Mouse (Mus musculus) limb, embryonic 14.5 days (tissue): ENCODE results near the gene Spp1. TPM values are rescaled to one million over a fixed set of nuclear protein-coding genes. Genes with fewer than 3 reads are reported as not detected.

Experiments used
- ATAC-seq: fragments of 200-750 bp; cut with Nextera tagmentation; 2 replicates; pipeline ENCODE4 v1.8.0; 2017; ENCODE audit warnings: low read depth, moderate number of reproducible peaks, moderate TSS enrichment; ENCODE audit not compliant: low FRiP score
- DNase-seq: peaks from one replicate; pipeline ENCODE4 v3.0.0-alpha.2; 2015; ENCODE audit warnings: low spot score
- H3K27ac ChIP-seq: fragments of 300-500 bp; sonication (generic); replicated peaks from 2 replicates; pipeline ENCODE4 v1.5.1; 2014; ENCODE audit warnings: low read depth, mild to moderate bottlenecking, low read length, moderate library complexity, mixed read lengths
- H3K27me3 ChIP-seq: fragments of 300-500 bp; sonication (generic); 2 replicates; pipeline ENCODE4 v1.6.1; 2014; ENCODE audit warnings: low read length, mixed read lengths; ENCODE audit not compliant: control insufficient read depth, insufficient read depth
- H3K36me3 ChIP-seq: fragments of 300-500 bp; sonication (generic); 2 replicates; pipeline ENCODE4 v1.6.1; 2014; ENCODE audit warnings: mild to moderate bottlenecking, low read length, moderate library complexity, mixed read lengths; ENCODE audit not compliant: control insufficient read depth, insufficient read depth
- H3K4me1 ChIP-seq: fragments of 300-500 bp; sonication (generic); 2 replicates; pipeline ENCODE4 v1.6.1; 2014; ENCODE audit warnings: antibody characterized with exemption, low read length, mixed read lengths; ENCODE audit not compliant: control insufficient read depth, insufficient read depth
- H3K4me2 ChIP-seq: fragments of 300-500 bp; sonication (generic); replicated peaks from 2 replicates; pipeline ENCODE4 v1.6.1; 2014; ENCODE audit warnings: low read depth, mild to moderate bottlenecking, low read length, moderate library complexity; ENCODE audit not compliant: severe bottlenecking
- H3K4me3 ChIP-seq: fragments of 300-500 bp; sonication (generic); replicated peaks from 2 replicates; pipeline ENCODE4 v1.5.1; 2014; ENCODE audit warnings: low read length
- H3K9ac ChIP-seq: fragments of 300-500 bp; sonication (generic); 2 replicates; pipeline ENCODE4 v1.6.1; 2014; ENCODE audit warnings: mild to moderate bottlenecking, low read depth, low read length, moderate library complexity; ENCODE audit not compliant: severe bottlenecking
- H3K9me3 ChIP-seq: fragments of 300-500 bp; sonication (generic); 2 replicates; pipeline ENCODE4 v1.6.1; 2016; ENCODE audit warnings: low read length; ENCODE audit not compliant: control insufficient read depth
- POLR2A ChIP-seq: fragments of 200-500 bp; IDR thresholded peaks from 2 replicates; pipeline ENCODE4 v1.8.0; 2012; ENCODE audit warnings: inconsistent platforms, mild to moderate bottlenecking, moderate library complexity, borderline replicate concordance; ENCODE audit not compliant: insufficient read depth, insufficient read length; ENCODE audit errors: extremely low read depth
- WGBS: fragments of 180-500 bp; shearing (Covaris S2); extraction: QIAGEN DNeasy Blood & Tissue Kit; methylation state at CpG from one replicate; pipeline ENCODE4 v1.1.7; 2014; 5-methylcytosine and 5-hydroxymethylcytosine counted together
- polyA plus RNA-seq, 2 experiments: library from polyadenylated mRNA; depleted of rRNA in 1 of 2; stranded (reverse) in 1 of 2; unstranded in 1 of 2; fragments of >200 nt; fragmentation: Nextera tagmentation in 1 of 2; extraction: Ambion mirVana in 1 of 2; gene quantifications; 2 replicates each; pipeline versions ENCODE4 v1.2.1 to v1.2.3; 2012 to 2014

Spp1 gene
- polyA plus RNA-seq (2012; rRNA removed): 78.3 and 102 TPM in 2 replicates
- 132 and 195 TPM in 2 replicates for polyA plus RNA-seq (2014; fragmentation: Nextera tagmentation; extraction: Ambion mirVana)

- Histone ChIP-seq H3K4me2 (no peak within 1 kb of the TSS), H3K9ac (no peak within 1 kb of the TSS), H3K27ac (no peak within 1 kb of the TSS), H3K4me1 (no peaks in the 10 kb centered on the region), H3K4me3 (no peak within 1 kb of the TSS), H3K27me3 (no peaks in the 10 kb centered on the region), H3K36me3 (no peaks in the 10 kb centered on the region), H3K9me3 (no peaks in the 10 kb centered on the region)
- no peak for ATAC-seq
- DNase-seq: no peak
- WGBS: 60% methylated on average over 7 of the region's 7 CpGs
- no peak for TF ChIP-seq POLR2A
These were observed at the start of gene Spp1 for GRCm38 (mm10) chr5:104434835-104435301. TSS of gene Spp1 (plus strand) at chr5:104435118.

GRCm38 (mm10) chr5:104385521-104385920 is 49.4 kb upstream of the Spp1 start:
- TF ChIP-seq POLR2A: no peak

GRCm38 (mm10) chr5:104386908-104387307 is 48.0 kb upstream of the Spp1 start:
- Histone ChIP-seq H3K9me3 (no peaks in the 10 kb centered on the region), H3K4me1 (no peaks in the 10 kb centered on the region), H3K27ac (no peak overlapping the region), H3K4me3 (no peak overlapping the region), H3K9ac (no peak overlapping the region), H3K27me3 (no peaks in the 10 kb centered on the region), H3K4me2 (no peak overlapping the region), H3K36me3 (no peaks in the 10 kb centered on the region)
- 69% methylated on average over 5 of the region's 5 CpGs for WGBS
- TF ChIP-seq POLR2A: no peak
- ATAC-seq (no peak), DNase-seq (no peak)

More at GRCm38 (mm10) chr5:104385521-104385920, 49.4 kb upstream of the Spp1 start:
- WGBS: 90% methylated on average over 16 of the region's 16 CpGs
- Histone ChIP-seq H3K4me3 (no peak overlapping the region), H3K27me3 (no peaks in the 10 kb centered on the region), H3K36me3 (no peaks in the 10 kb centered on the region), H3K4me1 (no peaks in the 10 kb centered on the region), H3K9ac (no peak overlapping the region), H3K9me3 (no peaks in the 10 kb centered on the region), H3K4me2 (no peak overlapping the region), H3K27ac (no peak overlapping the region)
- ATAC-seq (no peak), DNase-seq (no peak)

GRCm38 (mm10) chr5:104390962-104391361 is 44.0 kb upstream of the Spp1 start:
- H3K27me3 ChIP-seq: no peaks in the 10 kb centered on the region
- TF ChIP-seq POLR2A: no peak
- DNase-seq (no peak), ATAC-seq (no peak)
- no peaks in the 10 kb centered on the region for H3K36me3 ChIP-seq
- no peak overlapping the region for H3K4me3 ChIP-seq
- 82% methylated on average over 2 of the region's 2 CpGs for WGBS
- H3K4me2 ChIP-seq: no peak overlapping the region
- H3K27ac ChIP-seq: no peak overlapping the region
- H3K4me1 ChIP-seq: no peaks in the 10 kb centered on the region
- no peak overlapping the region for H3K9ac ChIP-seq
- no peaks in the 10 kb centered on the region for H3K9me3 ChIP-seq

GRCm38 (mm10) chr5:104392784-104393183 is 42.1 kb upstream of the Spp1 start:
- WGBS: 59% methylated on average over 5 of the region's 5 CpGs
- Histone ChIP-seq H3K4me3 (no peak overlapping the region), H3K9ac (no peak overlapping the region), H3K4me1 (no peaks in the 10 kb centered on the region), H3K27ac (no peak overlapping the region), H3K4me2 (no peak overlapping the region), H3K9me3 (no peaks in the 10 kb centered on the region), H3K36me3 (no peaks in the 10 kb centered on the region), H3K27me3 (no peaks in the 10 kb centered on the region)
- TF ChIP-seq POLR2A: no peak
- DNase-seq (no peak), ATAC-seq (no peak)
